Mouse (Mus musculus) gastrocnemius, adult 18-20 months (tissue): Measurements from ENCODE around the gene Hipk2. TPM values are rescaled to one million over a fixed set of nuclear protein-coding genes. Genes with fewer than 3 reads are reported as not detected.

Experiments
- DNase-seq: peaks from one replicate; pipeline ENCODE4 v3.0.0; 2021; ENCODE audit warnings: low spot score
- long read RNA-seq, 2 experiments: library from polyadenylated mRNA; stranded (forward); transcript quantifications; one replicate each; pipeline ENCODE4 v2.0.0; 2021
- total RNA-seq, 2 experiments: library from RNA; stranded (reverse); gene quantifications; 2 replicates each; pipeline ENCODE4 v1.2.3; 2021

The Hipk2 gene
- 10 to 100 TPM; 74.6 to 99.1 TPM for total RNA-seq
- long read RNA-seq, experiment 1, full-length matches to known transcripts, result 6 of 21 reads
- long read RNA-seq, experiment 1, partial matches to known transcripts, result 11 of 21 reads
- long read RNA-seq, experiment 1, other reads (novel, unspliced or antisense), result 4 of 21 reads
- long read RNA-seq, experiment 2, full-length matches to known transcripts, result 2 of 7 reads
- long read RNA-seq, experiment 2, partial matches to known transcripts, result 4 of 7 reads
- long read RNA-seq, experiment 2, other reads (novel, unspliced or antisense), result 1 of 7 reads

DNA sequence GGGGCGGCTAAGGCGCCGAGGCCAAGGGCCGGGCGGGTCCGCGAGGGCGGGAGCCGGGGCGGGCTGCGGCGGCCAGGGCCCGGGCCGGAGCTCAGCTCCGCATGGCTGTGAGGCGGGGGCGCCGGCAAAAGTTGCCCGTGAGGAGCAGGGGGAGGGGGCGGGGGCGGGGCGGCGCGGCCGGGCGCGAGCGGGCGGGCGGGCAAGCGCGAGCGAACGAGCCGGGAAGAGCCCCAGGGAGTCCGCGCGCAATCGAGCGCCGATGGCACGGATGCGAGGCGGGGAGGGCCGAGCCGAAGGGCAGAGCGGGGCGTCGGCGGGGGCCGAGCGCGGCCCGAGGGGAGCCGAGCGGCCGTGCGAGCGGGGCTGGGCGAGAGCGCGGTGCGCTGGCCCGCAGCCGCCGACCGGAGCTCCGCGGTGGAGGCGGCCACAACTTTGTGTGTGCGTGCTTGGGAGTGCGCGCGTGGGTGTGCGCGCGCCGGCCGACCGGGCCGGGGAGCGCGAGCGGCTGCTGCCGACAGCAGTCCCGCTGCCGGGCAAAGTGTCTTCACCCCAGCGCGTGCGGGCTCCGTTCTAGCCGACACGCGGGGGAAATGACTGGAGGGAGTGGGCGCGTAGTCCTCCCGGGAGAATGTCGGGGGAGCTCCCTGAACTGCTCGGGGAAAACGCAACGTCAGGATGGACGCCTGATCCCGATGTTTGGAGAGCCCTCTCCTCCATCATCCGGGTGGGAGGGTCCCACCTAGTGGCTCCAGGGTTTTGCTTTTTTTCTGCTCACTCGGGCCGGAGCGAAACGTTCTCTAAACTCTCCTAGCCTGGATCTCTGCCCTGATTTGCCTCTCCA is at the start of gene Hipk2:
Gene Hipk2 (minus strand): TSS at position 95 of the 841 bp plus-strand sequence.
- DNase-seq, result peak; percentile 83

GRCm38 (mm10) chr6:38925719-38926118 is 49.8 kb upstream of the Hipk2 start:
- DNase-seq, result no peak

DNA sequence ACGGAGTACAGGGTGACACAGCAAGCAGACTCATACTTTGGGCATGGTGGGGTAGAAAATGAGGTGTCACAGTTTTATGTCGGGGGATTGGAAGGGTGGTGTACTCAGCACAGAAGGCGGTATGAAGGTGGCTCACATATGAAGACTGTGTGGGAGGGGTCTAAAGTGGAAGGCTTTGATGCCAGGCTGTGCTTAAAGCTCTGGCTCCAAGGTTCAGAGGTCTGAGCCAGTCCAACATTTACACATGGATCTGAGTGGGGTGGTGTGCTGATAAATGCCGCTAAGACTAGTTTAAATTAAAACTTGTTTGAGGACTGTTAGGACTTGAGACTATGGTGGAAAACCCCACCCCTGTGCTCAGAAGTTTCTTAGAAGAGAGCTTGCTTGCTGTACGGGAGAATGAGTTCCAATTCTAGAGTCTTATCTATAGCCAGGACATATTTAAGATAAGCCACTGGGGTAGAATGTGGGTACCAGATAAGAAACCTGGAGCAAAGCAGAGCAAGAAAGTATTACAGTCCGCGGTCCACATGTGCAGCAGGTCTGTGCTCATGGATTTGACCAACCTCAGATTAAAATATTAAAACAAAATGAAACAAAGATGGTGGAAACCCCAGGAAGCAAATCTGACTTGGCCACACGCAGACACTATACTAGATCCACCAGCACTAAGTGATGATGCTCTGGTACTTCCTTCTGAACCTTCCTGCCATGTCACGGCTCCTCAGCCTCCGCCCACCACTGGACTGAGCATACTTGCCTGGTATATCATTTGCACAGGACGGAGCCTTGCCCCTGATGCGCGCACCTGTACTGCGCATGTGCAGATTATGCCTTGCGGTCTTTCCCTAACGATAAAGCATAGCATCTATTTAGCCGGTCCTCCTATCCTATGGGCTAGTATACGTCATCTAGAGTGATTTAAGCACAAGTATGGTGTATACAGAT is 48.2 kb upstream of the Hipk2 start:
- DNase-seq, result no peak

DNA sequence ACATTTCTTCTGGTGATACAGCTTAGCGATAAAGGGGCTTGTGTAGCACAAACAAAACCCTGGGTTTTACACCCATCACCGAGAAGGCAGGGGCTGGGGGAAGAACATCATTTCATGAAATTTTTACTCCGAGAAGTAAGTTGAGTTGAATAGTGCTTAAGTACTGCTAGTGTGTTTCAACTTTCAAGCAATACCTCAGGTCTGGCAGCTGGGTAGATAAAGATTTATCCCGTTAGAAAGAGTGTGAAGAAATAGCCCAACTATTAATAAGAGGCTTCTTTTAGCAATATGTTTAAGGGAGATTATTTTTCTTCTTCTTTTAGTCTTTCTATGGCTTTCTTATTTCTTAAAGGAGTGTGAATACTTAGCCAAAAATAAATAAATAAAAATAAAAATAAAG is 47.5 kb upstream of the Hipk2 start:
- no peak for DNase-seq

GRCm38 (mm10) chr6:38922517-38922916 is 46.6 kb upstream of the Hipk2 start:
- no peak for DNase-seq

DNA sequence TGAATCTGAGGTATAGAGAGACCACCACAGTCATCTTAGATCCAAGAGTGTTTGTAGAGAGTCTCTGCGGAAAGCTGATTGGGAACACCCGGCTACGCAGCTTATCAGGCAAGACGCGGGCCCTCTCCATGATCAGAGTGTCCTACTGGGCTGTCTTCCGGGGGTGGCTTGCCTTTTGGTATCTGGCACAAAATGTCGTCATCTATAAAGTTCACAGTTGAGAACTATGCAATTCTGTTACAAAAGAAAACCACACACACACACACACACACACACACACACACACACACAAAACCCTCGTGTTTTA is 45.8 kb upstream of the Hipk2 start:
- no peak for DNase-seq

DNA sequence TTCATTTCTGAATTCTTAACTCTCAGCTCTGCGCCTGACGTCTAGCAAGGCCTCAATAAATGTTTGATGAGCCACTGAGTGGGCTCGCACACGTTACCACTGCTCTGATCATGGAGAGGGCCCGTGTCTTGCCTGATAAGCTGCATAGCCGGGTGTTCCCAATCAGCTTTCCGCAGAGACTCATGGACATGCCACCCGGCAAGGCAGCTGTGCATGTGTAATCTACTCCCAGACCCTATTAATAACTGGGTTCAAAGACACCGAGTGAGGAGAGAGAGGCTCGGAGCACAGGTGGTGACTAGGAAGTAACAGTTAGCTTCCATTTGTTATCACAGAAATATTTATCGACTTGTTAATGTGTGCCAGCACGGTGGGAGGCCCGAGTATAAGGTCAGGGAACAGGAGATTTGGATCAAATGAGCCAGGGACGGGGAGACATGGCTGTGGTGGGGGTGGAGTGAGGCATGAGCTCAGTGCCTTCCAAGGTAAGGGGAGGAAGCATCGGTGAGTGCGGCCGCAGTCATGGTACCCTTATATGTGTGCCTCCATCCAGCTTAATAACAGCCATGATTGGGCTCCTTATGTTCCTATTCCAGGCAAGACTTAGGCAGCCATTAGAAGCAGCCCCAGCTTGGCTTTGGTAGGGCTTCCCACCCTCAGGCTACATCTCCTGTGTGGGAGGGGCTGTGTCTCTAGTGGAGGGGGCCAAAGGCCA is 45.3 kb upstream of the Hipk2 start:
- no peak for DNase-seq

DNA sequence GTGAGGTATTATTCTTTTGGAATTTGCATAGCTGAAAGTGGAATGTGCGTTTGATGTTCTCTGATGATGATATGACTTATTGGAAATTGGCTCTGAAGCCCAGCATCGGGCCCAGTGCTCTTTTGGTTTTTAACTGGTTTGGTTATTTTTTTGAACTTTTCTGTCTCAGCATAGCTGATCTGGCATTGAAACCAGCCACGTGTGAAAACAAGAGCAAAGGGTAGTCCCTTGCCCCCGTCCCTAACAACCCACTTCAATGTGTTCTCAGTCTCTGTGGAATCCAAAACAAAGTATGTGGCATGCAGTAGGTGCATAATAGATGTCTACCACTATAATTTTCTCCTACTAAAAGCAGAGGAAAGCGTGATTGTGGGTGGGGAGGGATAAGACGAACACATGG is 44.2 kb upstream of the Hipk2 start:
- DNase-seq, result no peak

- DNase-seq, result no peak
These were observed 43.3 kb upstream of the Hipk2 start for GRCm38 (mm10) chr6:38919135-38919740.

GRCm38 (mm10) chr6:38918728-38919127 is 42.8 kb upstream of the Hipk2 start:
- DNase-seq, result no peak

GRCm38 (mm10) chr6:38917415-38917814 is 41.5 kb upstream of the Hipk2 start:
- DNase-seq, result no peak

GRCm38 (mm10) chr6:38916571-38916970 is 40.6 kb upstream of the Hipk2 start:
- no peak for DNase-seq

DNA sequence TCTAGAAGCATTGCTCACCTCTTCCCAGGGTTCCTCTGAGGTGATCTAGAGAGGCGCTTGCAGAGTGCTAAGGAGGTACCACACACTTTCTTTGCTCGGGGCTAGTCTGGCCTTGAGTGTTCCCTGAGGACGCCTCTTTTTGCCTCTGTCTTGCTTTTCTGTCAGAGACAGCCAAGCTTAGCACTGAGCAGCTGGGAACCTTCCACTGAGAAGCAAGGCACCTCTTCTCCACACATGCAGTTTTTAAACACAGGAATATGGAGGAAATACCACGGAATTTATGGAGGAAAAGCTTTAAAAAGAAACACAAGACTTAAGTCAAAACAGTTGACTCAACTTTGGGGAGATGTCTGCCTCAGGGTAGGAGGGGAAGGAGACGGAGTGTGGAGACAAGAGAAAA is 39.8 kb upstream of the Hipk2 start:
- DNase-seq, result no peak

GRCm38 (mm10) chr6:38914181-38914580 is 38.2 kb upstream of the Hipk2 start:
- DNase-seq, result no peak

DNA sequence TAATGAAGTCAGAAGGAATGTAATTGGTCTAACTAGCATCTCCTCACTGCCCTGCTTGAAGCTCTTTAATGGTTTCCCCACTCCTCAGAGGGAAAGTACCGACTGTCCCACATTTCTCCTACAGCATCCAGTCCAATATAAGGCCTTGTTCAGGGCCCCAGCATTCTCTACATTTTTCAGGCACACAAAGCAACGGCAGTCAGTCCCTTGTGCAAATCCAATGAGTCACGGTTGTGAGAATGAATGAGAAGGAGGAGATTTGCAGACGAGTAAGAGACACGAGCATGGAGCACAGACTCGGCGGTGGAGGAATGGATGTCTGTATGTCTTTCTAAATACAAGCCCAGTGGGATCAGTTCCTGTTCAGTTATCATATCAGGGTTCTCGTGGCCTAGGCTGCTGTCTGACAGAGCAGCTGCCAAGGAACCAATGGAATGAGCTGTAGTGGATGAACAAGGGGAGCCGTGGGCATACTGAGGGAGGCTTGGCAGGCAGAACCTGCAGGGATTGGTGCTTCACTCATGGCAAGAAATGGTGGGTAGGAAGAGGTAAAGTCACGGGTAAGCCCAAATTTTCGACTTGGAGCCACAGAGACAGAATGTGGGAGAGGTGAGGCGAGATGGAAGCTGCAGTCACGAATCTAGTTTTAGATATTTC is 37.5 kb upstream of the Hipk2 start:
- no peak for DNase-seq

GRCm38 (mm10) chr6:38912845-38913244 is 36.9 kb upstream of the Hipk2 start:
- no peak for DNase-seq

- no peak for DNase-seq
These were observed 36.2 kb upstream of the Hipk2 start for GRCm38 (mm10) chr6:38912121-38912660.

DNA sequence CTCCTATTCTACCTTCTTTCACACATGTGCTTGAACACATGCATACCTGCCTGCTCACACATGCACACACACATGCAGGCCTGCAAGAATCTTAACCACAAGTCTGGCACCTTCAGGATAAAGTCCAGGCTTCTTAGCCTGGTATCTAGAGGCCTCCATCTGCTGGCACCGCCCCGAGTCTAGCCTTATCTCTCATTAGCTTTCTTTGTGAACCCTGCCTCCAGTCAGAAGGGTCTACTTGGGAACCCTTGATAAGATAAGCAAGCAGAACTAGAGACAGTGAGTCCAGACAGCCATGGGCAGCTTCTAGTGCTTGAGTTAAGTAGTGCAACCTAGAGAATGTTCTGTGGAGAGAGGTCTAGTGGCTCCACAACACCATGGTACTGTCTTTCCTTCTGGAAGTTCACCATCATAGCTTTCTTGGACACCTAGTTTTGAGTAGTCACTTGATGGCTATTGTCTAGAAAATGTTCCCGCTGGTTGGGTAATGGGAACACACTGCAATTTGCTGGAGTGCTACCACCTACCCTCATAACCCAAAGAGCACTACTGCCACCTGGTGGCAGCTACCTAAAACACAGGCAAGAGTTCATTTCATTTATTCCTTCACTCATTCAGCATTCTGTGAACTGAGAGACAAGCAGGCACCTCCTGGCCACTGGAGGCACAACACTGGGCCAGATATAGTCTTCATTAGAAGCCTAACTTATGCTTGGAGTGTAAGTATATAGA is 35.0 kb upstream of the Hipk2 start:
- peak; percentile 62 for DNase-seq

DNA sequence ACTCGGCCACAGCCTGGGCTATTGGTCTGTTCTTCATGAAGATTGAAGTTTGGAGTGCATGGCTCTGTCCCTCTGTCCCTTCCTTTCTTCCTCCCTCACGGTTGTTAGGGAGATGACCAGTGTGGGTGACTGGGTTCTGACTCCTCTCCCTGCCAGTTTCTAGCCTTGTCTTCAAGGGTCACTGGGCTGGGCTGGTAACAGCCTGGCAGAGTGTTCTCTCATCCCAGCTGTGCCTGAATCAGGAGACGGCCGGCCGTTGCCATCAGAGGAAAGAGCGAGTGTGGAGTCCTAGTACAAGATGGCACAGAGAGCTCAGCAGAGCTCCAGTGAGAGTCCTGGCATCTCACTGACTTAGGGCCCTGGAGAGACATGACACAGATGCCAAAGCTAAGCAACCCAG is 32.4 kb upstream of the Hipk2 start:
- DNase-seq, result no peak
